Mouse (Mus musculus) E14TG2a.4 (cell line): Measurements from ENCODE around the gene Calhm6.

Experiments used
- CTCF ChIP-seq: conservative IDR thresholded peaks from 2 replicates; pipeline ENCODE4 v1.5.1; 2014; ENCODE audit warnings: low read length
- NANOG ChIP-seq: IDR thresholded peaks from 2 replicates; pipeline ENCODE4 v1.6.1; 2014; ENCODE audit warnings: borderline replicate concordance, low read length, mixed read lengths

DNA sequence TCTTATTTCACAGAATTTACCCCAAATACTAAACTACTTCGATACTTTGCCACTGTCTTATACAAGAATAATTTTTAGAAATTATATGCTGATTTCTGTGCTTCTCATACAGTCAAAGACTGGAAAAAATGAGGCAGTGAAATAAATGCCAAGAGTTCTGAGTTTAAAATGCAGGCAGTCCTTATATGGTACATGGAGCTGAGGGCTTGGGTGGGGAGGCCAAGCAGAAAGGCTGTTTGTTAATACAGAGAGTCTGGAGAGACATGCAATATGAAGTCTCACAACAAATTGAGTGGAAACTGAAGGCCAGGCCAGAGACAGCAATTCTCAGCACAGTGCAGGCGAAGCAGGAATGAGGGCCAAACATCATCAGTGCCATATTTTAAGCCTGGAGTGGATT lies 39.3 kb downstream of the Calhm6 start:
- TF ChIP-seq CTCF (no peak), NANOG (no peak)
